Mouse (Mus musculus): ENCODE data around the gene Cntrl. TPM values are rescaled to one million over a fixed set of nuclear protein-coding genes. Genes with fewer than 3 reads are reported as not detected.
A peak's percentile ranks its signal among the peaks of the same experiment; 100 is the strongest.

The Cntrl gene
- polyA plus RNA-seq, 1 experiment from 2014 or later = 34.4 TPM

DNA sequence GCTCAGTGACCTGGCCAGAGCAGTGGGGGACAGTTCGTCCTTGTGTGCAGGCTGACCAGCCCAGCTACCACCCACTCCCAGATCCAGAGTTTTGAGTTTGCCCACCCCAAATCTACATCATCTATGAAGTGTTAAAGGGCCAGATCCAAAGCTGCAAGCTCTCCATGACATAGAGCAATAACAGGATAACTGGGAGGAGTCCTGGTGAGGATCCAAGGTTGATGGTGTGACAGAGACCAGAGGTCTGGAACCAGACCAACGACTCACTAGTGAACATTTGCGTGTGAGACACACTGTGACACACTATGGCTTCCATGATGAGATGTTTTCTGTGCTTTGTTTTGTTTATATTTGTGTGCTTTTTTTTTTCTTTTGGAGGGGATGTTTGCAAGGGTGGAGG is 98.8 kb downstream of the Cntrl start:
- WGBS = 85% methylated on average over 3 of the region's 3 CpGs
- Histone ChIP-seq H3K27ac (replicated peaks; ENCODE audit: low read depth, low read length) (no peak overlapping the region), H3K4me3 (ENCODE audit: low read depth, low read length) (no peak overlapping the region), H3K9ac (ENCODE audit: low read length) (no peak overlapping the region), H3K4me2 (ENCODE audit: low read depth, severe bottlenecking) (no peak overlapping the region), H3K9me3 (ENCODE audit: control insufficient read depth, low read length) (no peaks in the 10 kb centered on the region), H3K36me3 (ENCODE audit: control insufficient read depth, insufficient read depth, low read length) (no peaks in the 10 kb centered on the region), H3K27me3 (ENCODE audit: control insufficient read depth, insufficient read depth, low read length) (0 out of 2 replicates have a peak, but pooled peaks cover 2% of the 10 kb centered on the region), H3K4me1 (ENCODE audit: control insufficient read depth, insufficient read depth, low read length) (no peaks in the 10 kb centered on the region)
- DNase-seq (ENCODE audit: low spot score) (no peak), ATAC-seq (ENCODE audit: insufficient number of reproducible peaks, low FRiP score, low TSS enrichment, low read depth) (no peak)

DNA sequence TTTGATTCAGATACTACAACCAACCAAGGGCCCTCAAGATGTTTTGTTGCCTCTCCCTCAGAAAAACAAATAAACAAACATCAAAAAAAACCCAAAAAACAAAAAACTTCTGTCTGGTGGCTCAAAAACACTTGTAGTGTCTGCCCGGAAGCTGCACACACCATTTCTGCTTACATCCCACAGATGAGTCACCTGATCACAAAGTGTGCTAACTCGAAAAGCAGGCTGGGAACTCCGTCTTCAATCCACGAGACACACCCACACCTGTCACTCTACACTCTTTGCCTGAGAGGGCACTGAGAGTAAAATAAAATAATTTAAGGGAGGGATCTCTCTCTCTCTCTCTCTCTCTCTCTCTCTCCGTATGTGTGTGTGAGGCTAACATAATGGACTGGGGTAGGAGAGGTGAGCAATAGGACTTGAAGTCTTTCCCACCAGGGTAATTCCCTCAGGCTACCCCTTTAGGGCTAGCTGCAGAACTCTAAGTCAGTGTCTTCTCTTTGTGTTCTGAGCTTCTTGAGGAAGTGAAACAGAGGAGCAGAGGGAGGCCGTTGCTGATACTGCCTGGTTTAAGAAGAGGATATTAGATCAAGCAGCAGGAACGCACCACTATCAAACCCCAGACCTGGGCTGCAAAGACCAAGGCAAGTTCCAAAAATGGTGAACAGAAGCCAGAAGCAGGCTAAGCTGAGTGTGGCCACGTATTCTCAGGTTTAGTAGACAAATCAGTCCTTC is 99.8 kb downstream of the Cntrl start:
- Histone ChIP-seq H3K9me3 (ENCODE audit: control insufficient read depth, low read length) (no peaks in the 10 kb centered on the region), H3K27me3 (ENCODE audit: control insufficient read depth, insufficient read depth, low read length) (peaks cover 2% of the 10 kb centered on the region; the same call in 1 of the 2 replicates), H3K9ac (ENCODE audit: low read length) (no peak overlapping the region), H3K4me1 (ENCODE audit: control insufficient read depth, insufficient read depth, low read length) (no peaks in the 10 kb centered on the region), H3K36me3 (ENCODE audit: control insufficient read depth, insufficient read depth, low read length) (no peaks in the 10 kb centered on the region), H3K4me3 (ENCODE audit: low read depth, low read length) (no peak overlapping the region), H3K4me2 (ENCODE audit: low read depth, severe bottlenecking) (no peak overlapping the region), H3K27ac (replicated peaks; ENCODE audit: low read depth, low read length) (no peak overlapping the region)
- DNase-seq (ENCODE audit: low spot score) = no peak
- no peak for ATAC-seq (ENCODE audit: insufficient number of reproducible peaks, low FRiP score, low TSS enrichment, low read depth)
- 69% methylated on average over 8 of the region's 8 CpGs for WGBS

DNA sequence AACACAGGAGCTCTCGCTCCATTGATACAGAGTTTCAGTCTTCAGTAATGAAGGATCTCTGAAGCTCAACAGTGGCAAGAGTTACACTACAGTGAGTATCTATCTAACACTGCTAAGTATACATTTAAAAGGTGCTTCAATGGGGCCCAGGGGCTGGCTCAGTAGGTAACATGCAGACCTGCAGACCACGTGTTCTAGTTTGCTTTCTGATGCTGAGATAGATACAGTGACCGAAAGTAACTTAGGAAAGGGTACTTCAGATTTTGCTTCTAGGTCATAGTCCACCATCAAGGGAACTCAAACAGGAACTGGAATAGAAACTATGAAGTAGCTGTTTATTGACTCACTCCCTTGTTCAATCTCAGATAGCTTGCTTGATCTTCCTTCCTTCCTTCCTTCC is 102.4 kb downstream of the Cntrl start:
- Histone ChIP-seq H3K4me3 (ENCODE audit: low read depth, low read length) (no peak overlapping the region), H3K4me1 (ENCODE audit: control insufficient read depth, insufficient read depth, low read length) (no peaks in the 10 kb centered on the region), H3K27me3 (ENCODE audit: control insufficient read depth, insufficient read depth, low read length) (peaks cover 2% of the 10 kb centered on the region; the same call in 1 of the 2 replicates), H3K9me3 (ENCODE audit: control insufficient read depth, low read length) (no peaks in the 10 kb centered on the region), H3K36me3 (ENCODE audit: control insufficient read depth, insufficient read depth, low read length) (no peaks in the 10 kb centered on the region), H3K9ac (ENCODE audit: low read length) (no peak overlapping the region), H3K27ac (replicated peaks; ENCODE audit: low read depth, low read length) (no peak overlapping the region), H3K4me2 (ENCODE audit: low read depth, severe bottlenecking) (no peak overlapping the region)
- no peak for ATAC-seq (ENCODE audit: insufficient number of reproducible peaks, low FRiP score, low TSS enrichment, low read depth)
- 84% methylated on average over 3 of the region's 3 CpGs for WGBS
- no peak for DNase-seq (ENCODE audit: low spot score)

DNA sequence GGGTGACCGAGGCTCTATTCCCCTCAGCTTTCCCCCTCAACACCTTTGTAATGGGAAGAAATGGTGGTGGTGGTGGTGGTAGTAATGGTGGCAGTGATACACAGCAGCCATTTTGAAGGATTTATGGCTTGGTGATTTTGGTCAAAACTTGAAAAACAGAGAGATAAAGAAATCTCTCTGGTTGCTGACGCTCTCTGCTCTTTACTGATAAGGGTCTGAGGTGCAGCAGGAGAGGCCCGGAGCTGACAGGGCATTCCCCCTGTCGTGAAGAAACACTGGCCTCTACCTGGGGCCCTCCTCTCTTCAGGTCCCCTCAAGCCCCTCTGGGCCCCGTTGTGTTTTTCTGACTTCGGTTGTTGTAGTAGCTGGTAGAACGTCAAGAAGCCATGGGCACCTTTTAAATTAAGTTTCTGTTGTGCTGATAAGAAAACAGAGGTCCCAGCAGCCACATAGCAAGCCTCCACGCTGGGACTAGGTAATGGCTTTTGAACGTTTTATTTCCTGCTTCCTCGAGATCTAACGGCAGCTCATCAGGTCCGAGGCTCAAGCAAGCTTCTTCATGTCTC is 104.1 kb downstream of the Cntrl start:
- no peaks in the 10 kb centered on the region for H3K9me3 ChIP-seq (ENCODE audit: control insufficient read depth, low read length)

DNA sequence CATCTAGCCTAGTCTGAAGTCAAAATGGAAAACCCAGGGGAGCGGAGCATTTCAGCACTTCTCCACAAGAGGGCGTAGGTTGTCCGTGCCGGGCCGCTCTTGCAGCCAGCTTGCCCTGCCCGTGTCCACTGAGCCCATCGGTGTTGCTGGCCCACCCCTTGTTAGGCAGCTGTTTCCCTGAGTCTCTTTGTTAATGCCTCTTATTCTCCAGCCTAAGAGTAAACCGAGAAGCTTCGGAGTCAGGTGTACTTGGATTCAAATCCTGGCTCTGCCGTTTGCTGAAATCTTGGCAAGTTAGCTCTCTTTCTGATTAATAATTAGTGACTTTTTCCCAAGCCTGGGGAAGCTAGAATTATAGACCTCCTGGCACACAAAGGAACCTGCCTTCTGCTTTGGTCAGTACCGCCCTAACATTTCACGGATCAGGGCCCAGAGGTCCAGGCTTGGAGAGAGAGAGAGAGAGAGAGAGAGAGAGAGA is 105.6 kb downstream of the Cntrl start:
- H3K36me3 ChIP-seq (ENCODE audit: control insufficient read depth, insufficient read depth, low read length) = no peaks in the 10 kb centered on the region
- H3K4me2 ChIP-seq (ENCODE audit: low read depth, severe bottlenecking) = no peak overlapping the region; the same call in 1 of the 2 replicates
- H3K27me3 ChIP-seq (ENCODE audit: control insufficient read depth, insufficient read depth, low read length) = peaks cover 2% of the 10 kb centered on the region; the same call in 1 of the 2 replicates
- peak; percentile 75; the same call in 1 of the 2 replicates for ATAC-seq (ENCODE audit: insufficient number of reproducible peaks, low FRiP score, low TSS enrichment, low read depth)
- H3K9ac ChIP-seq (ENCODE audit: low read length) = no peak overlapping the region
- H3K4me3 ChIP-seq (ENCODE audit: low read depth, low read length) = no peak overlapping the region
- no peak overlapping the region for H3K27ac ChIP-seq (replicated peaks; ENCODE audit: low read depth, low read length)
- H3K4me1 ChIP-seq (ENCODE audit: control insufficient read depth, insufficient read depth, low read length) = no peaks in the 10 kb centered on the region
- DNase-seq (ENCODE audit: low spot score) = peak; percentile 97
- 8% methylated on average over 12 of the region's 12 CpGs for WGBS
- H3K9me3 ChIP-seq (ENCODE audit: control insufficient read depth, low read length) = no peaks in the 10 kb centered on the region

More for the DNA sequence above, 104.1 kb downstream of the Cntrl start:
- WGBS = 78% methylated on average over 12 of the region's 12 CpGs
- Histone ChIP-seq H3K27me3 (ENCODE audit: control insufficient read depth, insufficient read depth, low read length) (peaks cover 2% of the 10 kb centered on the region; the same call in 1 of the 2 replicates), H3K4me2 (ENCODE audit: low read depth, severe bottlenecking) (no peak overlapping the region), H3K27ac (replicated peaks; ENCODE audit: low read depth, low read length) (no peak overlapping the region), H3K4me3 (ENCODE audit: low read depth, low read length) (no peak overlapping the region), H3K4me1 (ENCODE audit: control insufficient read depth, insufficient read depth, low read length) (no peaks in the 10 kb centered on the region), H3K9ac (ENCODE audit: low read length) (no peak overlapping the region), H3K36me3 (ENCODE audit: control insufficient read depth, insufficient read depth, low read length) (no peaks in the 10 kb centered on the region)
- no peak for ATAC-seq (ENCODE audit: insufficient number of reproducible peaks, low FRiP score, low TSS enrichment, low read depth)
- no peak for DNase-seq (ENCODE audit: low spot score)

DNA sequence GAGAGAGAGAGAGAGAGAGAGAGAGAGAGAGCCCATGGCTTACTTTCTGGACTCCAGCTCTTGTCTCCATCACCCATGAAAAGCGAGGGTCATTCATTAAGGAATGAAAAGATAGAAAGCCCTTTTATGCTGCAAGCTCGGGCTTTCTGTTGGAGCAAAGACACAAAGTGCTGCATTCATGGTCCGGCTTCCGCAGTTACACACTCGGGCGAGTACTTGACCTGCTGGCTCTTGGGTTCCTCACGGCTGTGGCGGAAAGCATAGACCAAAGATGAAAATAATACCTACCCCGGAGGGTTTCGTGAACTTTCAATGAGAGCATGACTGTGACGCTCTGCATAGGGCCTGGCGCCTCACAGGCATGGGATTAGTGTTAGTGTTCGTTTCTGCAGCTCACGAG is 106.1 kb downstream of the Cntrl start:
- H3K4me3 ChIP-seq (ENCODE audit: low read depth, low read length) = no peak overlapping the region
- no peak overlapping the region for H3K9ac ChIP-seq (ENCODE audit: low read length)
- no peak for ATAC-seq (ENCODE audit: insufficient number of reproducible peaks, low FRiP score, low TSS enrichment, low read depth)
- H3K9me3 ChIP-seq (ENCODE audit: control insufficient read depth, low read length) = no peaks in the 10 kb centered on the region
- DNase-seq (ENCODE audit: low spot score) = no peak
- H3K27ac ChIP-seq (replicated peaks; ENCODE audit: low read depth, low read length) = no peak overlapping the region
- H3K36me3 ChIP-seq (ENCODE audit: control insufficient read depth, insufficient read depth, low read length) = no peaks in the 10 kb centered on the region
- 87% methylated on average over 14 of the region's 14 CpGs for WGBS
- H3K4me1 ChIP-seq (ENCODE audit: control insufficient read depth, insufficient read depth, low read length) = no peaks in the 10 kb centered on the region
- peaks cover 1% of the 10 kb centered on the region; the same call in 1 of the 2 replicates for H3K27me3 ChIP-seq (ENCODE audit: control insufficient read depth, insufficient read depth, low read length)
- no peak overlapping the region for H3K4me2 ChIP-seq (ENCODE audit: low read depth, severe bottlenecking)

DNA sequence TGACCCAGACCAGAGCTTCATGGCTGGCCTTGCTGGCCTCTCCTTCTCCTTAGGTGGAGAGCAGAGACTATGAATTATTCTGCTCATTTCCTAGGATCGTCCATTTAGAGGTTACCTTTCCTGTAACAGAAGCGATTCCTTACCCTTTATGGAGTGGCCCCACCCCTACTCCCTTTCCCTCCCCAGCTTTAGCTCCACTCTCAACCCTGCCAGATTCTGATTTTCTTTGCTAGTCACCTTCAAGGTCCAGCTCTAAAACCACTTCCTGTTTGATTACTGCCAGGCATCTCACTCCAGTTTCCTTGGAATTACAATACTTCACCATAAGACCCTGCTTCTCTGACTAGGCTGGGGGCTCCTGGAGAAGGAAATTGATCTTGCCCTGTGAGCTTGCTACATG is 107.4 kb downstream of the Cntrl start:
- Histone ChIP-seq H3K36me3 (ENCODE audit: control insufficient read depth, insufficient read depth, low read length) (no peaks in the 10 kb centered on the region), H3K27me3 (ENCODE audit: control insufficient read depth, insufficient read depth, low read length) (peaks cover 2% of the 10 kb centered on the region; the same call in 1 of the 2 replicates), H3K4me2 (ENCODE audit: low read depth, severe bottlenecking) (no peak overlapping the region), H3K4me3 (ENCODE audit: low read depth, low read length) (no peak overlapping the region), H3K4me1 (ENCODE audit: control insufficient read depth, insufficient read depth, low read length) (no peaks in the 10 kb centered on the region), H3K27ac (replicated peaks; ENCODE audit: low read depth, low read length) (no peak overlapping the region), H3K9me3 (ENCODE audit: control insufficient read depth, low read length) (no peaks in the 10 kb centered on the region), H3K9ac (ENCODE audit: low read length) (no peak overlapping the region)
- DNase-seq (ENCODE audit: low spot score) (no peak), ATAC-seq (ENCODE audit: insufficient number of reproducible peaks, low FRiP score, low TSS enrichment, low read depth) (no peak)
- WGBS = 73% methylated on average over 2 of the region's 2 CpGs

DNA sequence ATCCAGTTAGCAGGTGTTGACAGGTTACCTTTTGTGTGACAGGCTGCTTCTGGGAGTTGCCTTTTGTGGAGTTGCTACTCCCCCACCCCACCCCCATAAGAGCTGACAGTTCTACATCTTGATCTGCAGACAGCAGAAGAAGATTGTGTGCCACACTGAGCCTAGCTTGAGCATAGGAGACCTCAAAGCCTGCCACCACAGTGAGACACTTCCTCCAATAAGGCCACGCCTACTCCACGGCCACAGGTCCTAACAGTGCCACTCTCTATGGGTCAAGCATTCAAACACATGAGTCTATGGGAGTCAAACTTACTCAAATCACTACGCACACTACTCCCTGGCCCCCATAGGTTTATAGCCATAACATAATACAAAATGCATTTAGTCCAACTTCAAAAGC is 109.4 kb downstream of the Cntrl start:
- H3K27me3 ChIP-seq (ENCODE audit: control insufficient read depth, insufficient read depth, low read length) = peaks cover 2% of the 10 kb centered on the region; the same call in 1 of the 2 replicates

More for the DNA sequence above, 109.4 kb downstream of the Cntrl start:
- H3K27ac ChIP-seq (replicated peaks; ENCODE audit: low read depth, low read length) = no peak overlapping the region
- H3K4me2 ChIP-seq (ENCODE audit: low read depth, severe bottlenecking) = no peak overlapping the region
- H3K36me3 ChIP-seq (ENCODE audit: control insufficient read depth, insufficient read depth, low read length) = no peaks in the 10 kb centered on the region
- H3K4me1 ChIP-seq (ENCODE audit: control insufficient read depth, insufficient read depth, low read length) = no peaks in the 10 kb centered on the region; the same call in 1 of the 2 replicates
- WGBS = 94% methylated on average over 3 of the region's 3 CpGs
- no peak overlapping the region for H3K4me3 ChIP-seq (ENCODE audit: low read depth, low read length)
- H3K9me3 ChIP-seq (ENCODE audit: control insufficient read depth, low read length) = no peaks in the 10 kb centered on the region
- no peak for ATAC-seq (ENCODE audit: insufficient number of reproducible peaks, low FRiP score, low TSS enrichment, low read depth)
- H3K9ac ChIP-seq (ENCODE audit: low read length) = no peak overlapping the region
- DNase-seq (ENCODE audit: low spot score) = no peak

Data from limb, embryonic 11.5 days (tissue).